Mouse (Mus musculus) midbrain, embryonic 15.5 days (tissue): Measurements from ENCODE around the gene Hspb8. TPM values are rescaled to one million over a fixed set of nuclear protein-coding genes. Genes with fewer than 3 reads are reported as not detected.
A peak's percentile ranks its signal among the peaks of the same experiment; 100 is the strongest.

ENCODE experiments used
- ATAC-seq: fragments of 200-750 bp; cut with Nextera tagmentation; replicated peaks from 2 replicates; pipeline ENCODE4 v1.8.0; 2017; ENCODE audit warnings: moderate TSS enrichment
- H3K27ac ChIP-seq: fragments of 300-500 bp; sonication (generic); 2 replicates; pipeline ENCODE4 v1.5.1; 2015; ENCODE audit warnings: mild to moderate bottlenecking, inconsistent platforms
- H3K27me3 ChIP-seq: fragments of 300-500 bp; sonication (generic); replicated peaks from 2 replicates; pipeline ENCODE4 v1.6.1; 2015; ENCODE audit warnings: inconsistent platforms
- H3K36me3 ChIP-seq: fragments of 300-500 bp; sonication (generic); replicated peaks from 2 replicates; pipeline ENCODE4 v1.6.1; 2015; ENCODE audit warnings: inconsistent platforms
- H3K4me1 ChIP-seq: fragments of 300-500 bp; sonication (generic); 2 replicates; pipeline ENCODE4 v1.6.1; 2015; ENCODE audit warnings: inconsistent platforms
- H3K4me2 ChIP-seq: fragments of 300-500 bp; sonication (generic); 2 replicates; pipeline ENCODE4 v1.6.1; 2015; ENCODE audit warnings: inconsistent platforms, mild to moderate bottlenecking, moderate library complexity
- H3K4me3 ChIP-seq: fragments of 300-500 bp; sonication (generic); 2 replicates; pipeline ENCODE4 v1.5.1; 2015; ENCODE audit warnings: mild to moderate bottlenecking, inconsistent platforms
- H3K9ac ChIP-seq: fragments of 300-500 bp; sonication (generic); 2 replicates; pipeline ENCODE4 v1.6.1; 2015; ENCODE audit warnings: mild to moderate bottlenecking, inconsistent platforms
- H3K9me3 ChIP-seq: fragments of 300-500 bp; sonication (generic); 2 replicates; pipeline ENCODE4 v1.6.1; 2016; ENCODE audit warnings: inconsistent platforms
- WGBS: fragments of 180-500 bp; shearing (Covaris S2); methylation state at CpG from one replicate; pipeline ENCODE4 v1.1.7; 2015; ENCODE audit warnings: mixed read lengths; 5-methylcytosine and 5-hydroxymethylcytosine counted together
- polyA plus RNA-seq: library from polyadenylated mRNA; unstranded; fragments of >200 nt; fragmentation: Nextera tagmentation; extraction: Ambion mirVana; gene quantifications from 2 replicates; pipeline ENCODE4 v1.2.1, GENCODE M21; 2015

Hspb8 gene
- polyA plus RNA-seq, 1 experiment from 2014 or later = 3.9 TPM

- H3K4me1 ChIP-seq = peaks cover 20% of the 10 kb centered on the region
- no peak overlapping the region for H3K4me2 ChIP-seq
- H3K4me3 ChIP-seq = no peak overlapping the region
- H3K9me3 ChIP-seq = no peaks in the 10 kb centered on the region
- 87% methylated on average over 8 of the region's 8 CpGs for WGBS
- no peaks in the 10 kb centered on the region; the same call in 1 of the 2 replicates for H3K27me3 ChIP-seq
- no peak for ATAC-seq
- H3K36me3 ChIP-seq = no peaks in the 10 kb centered on the region
- no peak overlapping the region for H3K9ac ChIP-seq
- no peak overlapping the region for H3K27ac ChIP-seq
These were observed 1.1 kb upstream of the Hspb8 start for GRCm38 (mm10) chr5:116423746-116424145.

- Histone ChIP-seq H3K4me1 (peaks cover 20% of the 10 kb centered on the region), H3K9me3 (no peaks in the 10 kb centered on the region), H3K4me3 (no peak overlapping the region; the same call in 1 of the 2 replicates), H3K4me2 (peak overlapping the region; percentile 47; the same call in 1 of the 2 replicates), H3K36me3 (no peaks in the 10 kb centered on the region), H3K9ac (no peak overlapping the region), H3K27ac (no peak overlapping the region), H3K27me3 (no peaks in the 10 kb centered on the region; the same call in 1 of the 2 replicates)
- ATAC-seq = no peak
- WGBS = 59% methylated on average over 22 of the region's 22 CpGs
These were observed 728 bp downstream of the Hspb8 start for GRCm38 (mm10) chr5:116421791-116422481.

- Histone ChIP-seq H3K4me1 (peaks cover 25% of the 10 kb centered on the region), H3K9ac (no peak overlapping the region), H3K27me3 (no peaks in the 10 kb centered on the region; the same call in 1 of the 2 replicates), H3K4me2 (no peak overlapping the region), H3K4me3 (no peak overlapping the region), H3K9me3 (no peaks in the 10 kb centered on the region), H3K27ac (peak overlapping the region; percentile 40), H3K36me3 (no peaks in the 10 kb centered on the region)
- peak; percentile 51; the same call in 1 of the 2 replicates for ATAC-seq
- WGBS = 7% methylated on average over 6 of the region's 6 CpGs
These were observed 1.9 kb downstream of the Hspb8 start for GRCm38 (mm10) chr5:116420759-116421225.

GRCm38 (mm10) chr5:116420213-116420612 lies 2.5 kb downstream of the Hspb8 start:
- H3K4me2 ChIP-seq = no peak overlapping the region
- peaks cover 28% of the 10 kb centered on the region for H3K4me1 ChIP-seq
- no peak for ATAC-seq
- H3K36me3 ChIP-seq = no peaks in the 10 kb centered on the region
- H3K27ac ChIP-seq = peak overlapping the region; percentile 40; the same call in 1 of the 2 replicates
- no peak overlapping the region for H3K4me3 ChIP-seq
- H3K27me3 ChIP-seq = no peaks in the 10 kb centered on the region; the same call in 1 of the 2 replicates
- 95% methylated on average over 1 of the region's 1 CpGs for WGBS
- no peaks in the 10 kb centered on the region for H3K9me3 ChIP-seq
- no peak overlapping the region for H3K9ac ChIP-seq

GRCm38 (mm10) chr5:116419322-116420045 lies 3.2 kb downstream of the Hspb8 start:
- 42% methylated on average over 6 of the region's 6 CpGs for WGBS

GRCm38 (mm10) chr5:116416208-116416607 lies 6.5 kb downstream of the Hspb8 start:
- Histone ChIP-seq H3K27ac (no peak overlapping the region), H3K4me1 (peaks cover 16% of the 10 kb centered on the region), H3K27me3 (no peaks in the 10 kb centered on the region), H3K36me3 (no peaks in the 10 kb centered on the region), H3K9me3 (no peaks in the 10 kb centered on the region), H3K9ac (no peak overlapping the region), H3K4me2 (no peak overlapping the region), H3K4me3 (no peak overlapping the region)
- 6% methylated on average over 5 of the region's 5 CpGs for WGBS
- no peak for ATAC-seq

More at GRCm38 (mm10) chr5:116419322-116420045, 3.2 kb downstream of the Hspb8 start:
- Histone ChIP-seq H3K4me1 (peaks cover 28% of the 10 kb centered on the region), H3K36me3 (no peaks in the 10 kb centered on the region), H3K27ac (no peak overlapping the region), H3K4me2 (no peak overlapping the region), H3K4me3 (no peak overlapping the region), H3K27me3 (no peaks in the 10 kb centered on the region; the same call in 1 of the 2 replicates), H3K9me3 (no peaks in the 10 kb centered on the region), H3K9ac (no peak overlapping the region)
- no peak for ATAC-seq

GRCm38 (mm10) chr5:116409689-116410590 lies 12.7 kb downstream of the Hspb8 start:
- H3K4me1 ChIP-seq = peaks cover 7% of the 10 kb centered on the region; the same call in 1 of the 2 replicates
- no peak overlapping the region; the same call in 1 of the 2 replicates for H3K4me2 ChIP-seq
- H3K4me3 ChIP-seq = no peak overlapping the region
- no peaks in the 10 kb centered on the region for H3K36me3 ChIP-seq
- H3K9ac ChIP-seq = no peak overlapping the region
- no peak overlapping the region for H3K27ac ChIP-seq
- ATAC-seq = no peak
- no peaks in the 10 kb centered on the region for H3K9me3 ChIP-seq
- H3K27me3 ChIP-seq = no peaks in the 10 kb centered on the region
- 2% methylated on average over 16 of the region's 16 CpGs for WGBS

- Histone ChIP-seq H3K4me1 (peaks cover 7% of the 10 kb centered on the region; the same call in 1 of the 2 replicates), H3K27me3 (no peaks in the 10 kb centered on the region), H3K9ac (no peak overlapping the region), H3K36me3 (no peaks in the 10 kb centered on the region), H3K4me3 (no peak overlapping the region), H3K4me2 (no peak overlapping the region), H3K9me3 (no peaks in the 10 kb centered on the region), H3K27ac (no peak overlapping the region)
- no peak for ATAC-seq
- WGBS = 62% methylated on average over 9 of the region's 9 CpGs
These were observed 13.7 kb downstream of the Hspb8 start for GRCm38 (mm10) chr5:116408965-116409364.

- Histone ChIP-seq H3K36me3 (no peaks in the 10 kb centered on the region), H3K4me2 (no peak overlapping the region), H3K9me3 (no peaks in the 10 kb centered on the region), H3K9ac (no peak overlapping the region), H3K27me3 (no peaks in the 10 kb centered on the region), H3K4me1 (peaks cover 7% of the 10 kb centered on the region; the same call in 1 of the 2 replicates), H3K4me3 (no peak overlapping the region), H3K27ac (no peak overlapping the region)
- ATAC-seq = no peak
- WGBS = 12% methylated on average over 6 of the region's 6 CpGs
These were observed 14.7 kb downstream of the Hspb8 start for GRCm38 (mm10) chr5:116407936-116408335.

GRCm38 (mm10) chr5:116407321-116407720 lies 15.3 kb downstream of the Hspb8 start:
- Histone ChIP-seq H3K36me3 (no peaks in the 10 kb centered on the region), H3K9ac (no peak overlapping the region), H3K9me3 (no peaks in the 10 kb centered on the region), H3K4me1 (peaks cover 7% of the 10 kb centered on the region; the same call in 1 of the 2 replicates), H3K27me3 (no peaks in the 10 kb centered on the region), H3K4me2 (no peak overlapping the region), H3K27ac (no peak overlapping the region), H3K4me3 (no peak overlapping the region)
- whole genome bisulfite sequencing = 11% methylated on average over 4 of the region's 4 CpGs
- no peak for ATAC-seq

GRCm38 (mm10) chr5:116406507-116406906 lies 16.2 kb downstream of the Hspb8 start:
- WGBS = 80% methylated on average over 3 of the region's 3 CpGs
- Histone ChIP-seq H3K9me3 (no peaks in the 10 kb centered on the region), H3K4me2 (no peak overlapping the region), H3K9ac (no peak overlapping the region), H3K27me3 (no peaks in the 10 kb centered on the region), H3K4me1 (peaks cover 7% of the 10 kb centered on the region; the same call in 1 of the 2 replicates), H3K27ac (no peak overlapping the region), H3K4me3 (no peak overlapping the region), H3K36me3 (no peaks in the 10 kb centered on the region)
- no peak for ATAC-seq
